Mouse (Mus musculus) right cerebral cortex, postnatal 25 days (tissue): Measurements from ENCODE around the gene Tmem25.

Experiments
- DNase-seq: peaks from one replicate; pipeline ENCODE4 v3.0.0; 2022

Gene Tmem25

GRCm38 (mm10) chr9:44799102-44799957, at the start of gene Tmem25:
Gene Tmem25, minus strand, starts transcription at chr9:44799307.
- peak; percentile 93 for DNase-seq

DNA sequence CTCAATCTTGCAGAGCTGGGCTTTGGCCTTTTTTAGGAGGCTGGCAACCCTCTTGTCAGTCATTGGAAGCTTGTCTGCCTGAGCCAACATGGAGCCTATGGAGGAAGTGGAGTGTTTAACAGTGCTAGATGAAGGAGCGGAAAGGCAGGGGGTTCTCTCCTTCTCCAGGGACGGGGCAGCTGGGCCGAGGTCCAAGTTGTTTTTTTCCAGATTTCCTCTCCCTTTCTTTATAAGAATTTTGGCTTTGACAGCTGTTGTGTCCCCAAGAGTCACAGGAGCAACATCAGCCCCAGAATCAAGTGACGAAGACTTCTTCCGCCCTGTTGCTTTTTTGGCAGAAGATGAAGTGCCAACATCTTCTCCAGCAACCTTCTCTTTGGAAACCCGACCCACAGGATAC, 48.3 kb upstream of the Tmem25 start:
- DNase-seq = no peak

GRCm38 (mm10) chr9:44841241-44841640, 42.1 kb upstream of the Tmem25 start:
- DNase-seq = no peak

DNA sequence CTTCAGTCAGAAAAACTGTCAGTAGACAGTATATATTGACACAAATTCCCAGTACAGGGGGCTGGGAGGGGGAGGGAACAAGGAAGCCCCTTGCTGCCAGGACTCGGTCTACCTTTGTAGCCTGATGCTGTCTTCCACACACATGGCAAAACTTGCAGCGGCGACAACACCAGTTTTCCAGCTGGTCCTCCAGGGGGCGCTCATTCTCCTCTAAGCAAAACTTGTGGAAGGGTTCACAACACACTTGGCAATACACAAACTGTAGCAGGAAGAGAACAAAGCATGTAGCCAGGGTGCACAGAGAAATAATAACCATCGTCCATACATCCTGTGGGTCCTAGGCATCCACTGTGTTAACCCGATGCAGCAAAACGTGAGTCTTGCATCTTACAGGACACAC, 37.3 kb upstream of the Tmem25 start:
- DNase-seq = peak; percentile 73

- DNase-seq = no peak
Observed at GRCm38 (mm10) chr9:44832356-44832755, 33.2 kb upstream of the Tmem25 start.

- DNase-seq = no peak
Observed at GRCm38 (mm10) chr9:44830506-44830905, 31.4 kb upstream of the Tmem25 start.

DNA sequence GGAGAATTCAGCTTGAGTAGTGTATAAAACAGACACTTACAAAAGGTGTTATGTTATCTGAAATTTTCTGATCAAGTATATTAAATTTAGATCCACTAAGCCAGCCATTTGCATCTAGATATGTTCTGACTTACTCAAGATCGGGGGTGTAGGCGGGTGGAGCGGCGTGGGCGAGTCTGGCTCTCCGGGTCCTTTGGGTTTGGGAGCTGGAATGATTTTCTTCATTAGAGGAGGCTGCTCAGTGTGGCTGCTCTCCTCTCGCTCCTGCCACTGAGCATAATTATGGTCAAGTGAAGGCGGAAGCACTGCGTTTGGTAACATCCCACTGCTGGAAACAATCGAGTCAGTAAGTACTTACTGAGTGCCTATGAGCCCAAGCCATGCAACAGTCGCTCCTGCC, 29.8 kb upstream of the Tmem25 start:
- DNase-seq = no peak

DNA sequence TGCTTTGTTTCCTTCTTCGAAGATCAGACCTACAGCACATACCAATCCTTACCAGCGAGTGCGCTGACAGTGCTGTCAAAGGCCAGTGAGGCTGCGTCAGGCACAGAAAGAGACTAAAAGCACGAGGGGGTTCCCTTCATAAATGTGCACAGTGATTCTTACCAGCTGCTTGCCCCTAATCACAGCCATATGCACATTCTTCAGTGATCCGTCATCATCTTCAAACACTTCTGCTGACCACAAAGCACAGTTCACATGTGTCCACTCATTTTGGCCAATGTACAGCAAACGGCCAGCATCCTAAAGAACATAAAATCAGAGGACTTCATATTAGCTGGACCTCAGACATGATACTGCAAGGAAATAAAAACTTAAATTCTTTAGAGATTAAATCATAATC, 27.6 kb upstream of the Tmem25 start:
- DNase-seq = no peak

- no peak for DNase-seq
Observed at GRCm38 (mm10) chr9:44819920-44820827, 21.1 kb upstream of the Tmem25 start.

DNA sequence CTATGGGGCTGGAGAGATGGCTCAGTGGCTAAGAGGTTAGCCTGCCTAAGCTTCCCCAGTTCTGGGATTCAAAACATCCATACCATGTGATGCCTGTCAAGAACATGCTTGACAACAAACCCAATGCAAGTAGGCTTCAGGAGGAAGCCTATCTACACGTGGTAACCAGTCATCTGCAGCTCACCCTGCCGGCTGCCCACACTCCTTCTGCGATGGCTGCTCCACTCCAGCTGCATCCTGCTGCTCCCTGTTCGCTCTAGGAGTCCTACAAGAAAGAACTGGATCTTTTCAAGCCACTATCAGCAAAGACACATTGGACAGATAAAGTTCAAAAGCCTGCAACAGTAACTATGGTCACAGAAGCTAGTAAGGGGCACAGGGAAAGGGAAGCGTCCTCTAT, 18.4 kb upstream of the Tmem25 start:
- DNase-seq = no peak

DNA sequence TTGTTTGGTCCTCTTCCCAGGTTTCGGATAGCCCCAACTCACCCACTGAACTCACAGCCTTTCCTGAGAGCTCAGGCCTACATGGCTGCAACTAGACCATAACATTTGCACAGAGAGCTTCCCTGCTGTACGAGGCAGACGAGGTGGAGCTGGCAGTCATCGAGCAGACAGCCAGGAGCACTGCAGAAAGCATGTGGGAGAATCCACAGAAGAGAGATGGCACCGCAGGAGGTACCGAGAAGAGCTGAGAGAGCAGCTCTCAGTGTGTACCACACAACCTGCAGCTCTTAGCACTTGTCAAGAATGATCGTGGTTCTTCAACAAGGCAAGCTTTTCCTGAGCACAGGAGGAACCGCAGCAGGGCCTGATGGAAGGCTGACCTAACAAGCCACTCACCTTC, 15.1 kb upstream of the Tmem25 start:
- no peak for DNase-seq

- DNase-seq = no peak
Observed at GRCm38 (mm10) chr9:44810316-44810715, 11.2 kb upstream of the Tmem25 start.

GRCm38 (mm10) chr9:44807778-44808177, 8.7 kb upstream of the Tmem25 start:
- no peak for DNase-seq

DNA sequence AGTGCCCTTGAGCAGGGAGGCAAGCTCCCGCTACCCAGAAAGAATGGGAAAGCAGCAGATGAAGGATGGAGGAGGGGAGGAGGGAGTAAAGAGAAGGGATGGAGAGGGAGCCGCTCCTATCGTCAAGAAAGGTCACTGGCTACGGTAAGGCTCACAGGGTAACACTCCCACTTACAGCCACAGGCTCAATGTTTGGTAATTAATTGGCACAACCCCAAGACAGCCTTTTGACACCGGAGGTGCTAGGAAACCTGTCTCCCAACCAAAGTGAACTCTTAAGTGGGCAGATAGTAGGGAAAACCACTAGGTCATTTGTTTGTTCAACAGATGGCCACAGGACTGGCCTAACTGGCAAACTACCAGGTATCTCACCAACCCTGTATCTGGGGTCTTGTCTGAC, 8.0 kb upstream of the Tmem25 start:
- DNase-seq = no peak

DNA sequence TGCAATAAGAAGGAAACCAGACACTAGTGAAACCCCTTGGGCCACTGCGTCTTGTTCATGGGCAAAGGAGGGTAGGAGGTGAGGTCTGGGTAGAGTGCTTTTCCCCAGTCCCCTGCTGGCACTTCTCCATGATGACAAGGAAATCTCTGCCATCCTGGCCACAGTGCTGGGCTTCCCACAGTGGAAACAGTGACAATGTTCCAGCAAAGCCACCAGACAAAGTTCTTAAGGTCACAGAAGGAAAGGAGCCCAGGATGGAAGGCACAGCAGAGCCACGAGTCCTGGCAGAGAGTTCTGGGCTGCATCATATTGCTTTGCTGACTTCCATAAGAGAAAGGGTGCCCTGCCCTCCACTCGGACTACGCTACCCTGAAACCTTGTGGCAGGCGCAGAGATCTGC, 6.4 kb upstream of the Tmem25 start:
- no peak for DNase-seq

- no peak for DNase-seq
Observed at GRCm38 (mm10) chr9:44804678-44805077, 5.6 kb upstream of the Tmem25 start.

DNA sequence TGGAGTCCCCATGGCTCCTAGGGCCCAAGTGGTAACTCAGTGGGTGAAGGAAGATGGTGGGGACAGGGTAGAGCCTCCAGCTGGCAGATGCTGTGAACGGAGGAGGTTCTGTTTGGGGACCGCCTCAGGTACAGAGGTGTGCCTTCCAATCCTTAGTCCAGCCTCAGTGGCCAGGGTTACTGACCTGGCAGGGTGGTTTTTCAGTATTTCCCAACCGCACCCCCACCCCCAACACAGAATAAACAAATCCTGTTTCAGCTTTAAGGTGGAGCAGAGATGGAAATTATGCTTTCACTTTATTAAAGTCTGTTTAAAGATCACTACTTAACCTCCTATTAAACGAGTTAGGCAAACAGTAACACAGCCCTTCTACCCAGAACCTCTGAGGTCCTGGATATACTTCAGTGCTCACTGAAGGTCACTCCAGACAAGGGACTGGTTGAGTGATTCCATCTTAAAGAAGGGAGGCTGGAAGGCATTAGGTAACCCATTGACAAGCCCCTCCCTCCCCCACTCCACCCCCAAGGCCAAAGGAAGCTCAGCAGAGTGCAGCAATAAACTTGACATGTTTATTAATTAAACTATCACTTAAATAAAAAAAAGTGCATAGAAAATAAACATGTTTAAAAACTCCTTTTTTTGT, 3.8 kb upstream of the Tmem25 start, which contains the start of gene Ttc36:
Gene Ttc36 (minus strand): TSS at position 265 of the 643 bp plus-strand sequence.
- DNase-seq = no peak

DNA sequence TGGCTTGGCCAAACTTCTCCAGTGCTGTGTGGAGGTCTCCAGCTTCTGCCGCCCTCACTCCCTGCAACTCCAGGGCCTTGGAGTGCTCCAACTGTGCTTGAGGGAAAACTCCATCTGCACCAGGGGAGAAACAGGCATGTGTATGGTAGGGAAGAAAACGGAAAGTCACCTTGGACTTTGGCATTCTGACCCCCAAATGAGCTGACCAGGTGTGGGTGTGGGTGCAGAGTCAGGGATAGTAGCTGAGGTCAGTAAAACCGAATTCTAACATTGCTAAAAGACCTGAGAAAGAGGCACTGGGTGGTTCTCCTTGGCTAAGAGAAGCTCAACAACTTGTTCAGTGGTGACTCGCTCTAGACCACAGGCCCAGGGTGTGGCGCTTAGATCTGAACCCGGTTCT, 2.6 kb upstream of the Tmem25 start:
- no peak for DNase-seq

DNA sequence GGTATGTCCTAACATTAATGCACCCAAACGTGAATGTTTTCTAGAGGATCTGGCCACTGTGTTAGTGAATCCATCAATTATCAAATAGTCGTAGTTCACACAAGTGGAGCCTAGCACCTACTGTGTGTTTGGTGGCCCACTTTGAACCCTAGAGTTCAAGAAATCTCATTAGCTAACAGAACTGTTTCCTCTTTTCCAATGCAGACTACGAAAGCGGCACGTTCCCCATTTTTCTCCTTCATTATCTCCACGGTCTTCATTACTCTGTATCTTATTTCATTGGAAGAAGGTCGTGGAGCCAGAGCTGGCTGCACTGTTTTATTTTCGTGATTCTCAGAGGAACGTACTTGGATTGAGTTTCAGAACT, 834 bp upstream of the Tmem25 start:
- no peak for DNase-seq

DNA sequence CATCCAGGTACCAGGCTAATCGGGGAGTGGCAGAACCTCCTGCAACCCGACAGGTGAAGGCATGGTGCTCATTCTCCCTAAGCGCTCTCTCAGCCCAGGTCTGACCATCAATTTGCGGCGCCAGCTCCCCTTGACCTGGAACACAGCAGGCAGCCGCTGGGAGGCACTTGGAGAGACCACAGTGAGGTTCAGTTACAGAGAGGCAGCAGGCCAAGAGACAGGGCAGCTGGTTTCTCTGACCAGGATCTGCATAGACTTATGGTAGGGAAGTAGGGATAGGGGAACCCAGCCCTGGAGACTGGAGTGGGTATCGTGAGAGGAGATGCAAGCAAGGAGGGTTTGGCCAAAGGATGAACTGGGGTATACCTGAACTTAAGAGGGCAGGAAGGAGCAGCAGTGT, 809 bp downstream of the Tmem25 start:
- DNase-seq = no peak

DNA sequence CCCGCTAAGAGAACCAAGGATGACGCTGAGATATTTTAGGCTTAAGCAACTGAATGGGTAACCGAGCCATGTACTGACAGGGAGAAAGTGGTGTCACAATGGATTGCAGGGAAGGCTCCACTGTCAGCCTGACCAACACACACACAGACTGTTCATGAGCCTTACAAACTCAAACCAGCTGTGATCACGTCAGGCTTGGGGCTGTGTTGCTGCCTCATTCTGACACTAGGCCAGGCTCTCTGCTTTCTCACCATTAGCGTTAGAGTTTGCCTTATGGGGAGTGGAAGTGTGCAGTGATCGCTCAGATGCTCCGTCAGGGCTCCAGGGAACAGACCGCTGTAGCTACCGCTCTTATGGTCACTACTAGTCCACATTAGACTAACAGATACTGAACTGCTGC, 6.3 kb downstream of the Tmem25 start:
- DNase-seq = no peak

DNA sequence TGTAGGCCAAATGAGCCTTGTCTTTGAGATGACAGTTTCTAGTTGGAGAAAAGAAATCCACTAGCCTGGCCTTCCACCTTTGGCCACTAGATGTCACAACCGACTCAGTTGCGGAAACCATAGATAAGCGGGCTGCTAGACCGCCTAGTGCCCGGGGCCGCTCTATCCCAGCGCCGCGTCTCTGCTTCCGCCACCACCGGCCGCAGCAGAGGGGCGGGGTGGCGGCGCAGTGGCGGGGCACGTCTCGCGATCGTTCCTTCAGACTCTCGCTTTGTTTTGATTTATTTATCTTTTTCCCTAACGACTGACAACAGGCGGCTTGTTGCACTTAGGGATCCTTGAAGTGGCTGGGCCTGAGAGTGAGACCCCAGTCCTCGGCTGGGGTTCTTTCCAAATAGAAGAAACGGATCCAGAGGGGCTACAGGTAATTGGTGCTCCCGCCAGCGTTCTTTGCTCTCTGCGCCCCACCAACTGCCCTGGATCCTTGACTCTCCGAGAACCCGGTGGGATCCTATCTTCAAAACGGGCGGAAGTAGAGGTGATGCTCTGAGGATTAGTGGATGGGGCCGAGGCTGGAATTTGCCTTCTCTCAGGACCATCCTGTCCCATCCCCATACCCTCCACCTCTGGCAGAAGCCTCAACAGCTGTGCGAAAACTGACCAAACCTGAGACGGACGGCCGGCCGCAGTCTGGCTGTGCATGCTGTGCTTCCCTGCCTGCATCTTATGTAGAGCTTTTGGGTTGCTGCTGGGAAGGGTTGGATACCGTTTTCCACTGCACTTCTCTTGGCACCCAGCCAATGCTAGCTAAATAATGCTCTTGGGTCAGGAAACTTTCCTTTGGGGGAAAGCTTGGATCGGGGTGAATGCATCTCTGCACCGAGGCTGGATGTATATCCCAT, 26.1 kb downstream of the Tmem25 start:
- DNase-seq = peak; percentile 90
